Mouse (Mus musculus) lung, postnatal 0 days (tissue): Measurements from ENCODE around the gene Sec62.

ENCODE experiments used
- CTCF ChIP-seq: IDR thresholded peaks from 2 replicates; pipeline ENCODE4 v1.5.1; 2016; ENCODE audit warnings: antibody characterized with exemption, mild to moderate bottlenecking
- EP300 ChIP-seq: IDR thresholded peaks from 2 replicates; pipeline ENCODE4 v1.6.1; 2016; ENCODE audit warnings: antibody characterized with exemption, mild to moderate bottlenecking, control low read depth

GRCm38 (mm10) chr3:30764877-30765276 lies 27.8 kb upstream of the Sec62 start:
- TF ChIP-seq CTCF (no peak), EP300 (no peak)
